Comparison of ENCODE assay signal across 30 mouse cellular contexts in genomic region chr13:92328000-92328399, GRCm38 (mm10). TPM values are rescaled to one million over a fixed set of nuclear protein-coding genes. Genes with fewer than 3 reads are reported as not detected.
DNase-seq lines count a peak whose midpoint lies in the region; ATAC-seq and TF ChIP-seq lines count a peak whose summit lies in the region.
"Had no signal": no experiment of that assay in that cellular context is flagged by ENCODE, and none has a peak within 500 bp of the region (broad histone marks: within the 10 kb centered on the region; RNA-seq: fewer than 3 reads in every experiment).

No protein-coding gene starts in this region.

- H3K4me1 ChIP-seq in intestine, embryonic 15.5 days (replicated peaks): no peaks in the 10 kb centered on the region
- H3K4me1 ChIP-seq in intestine, postnatal 0 days (replicated peaks; ENCODE audit: control insufficient read depth, insufficient read depth, low read length): no peaks in the 10 kb centered on the region
- H3K4me1 ChIP-seq in intestine, embryonic 16.5 days (ENCODE audit: control insufficient read depth, insufficient read depth, low read length): no peaks in the 10 kb centered on the region
- H3K4me1 ChIP-seq: forebrain, embryonic 10.5 days; forebrain, embryonic 13.5 days; heart, embryonic 15.5 days; hindbrain, embryonic 12.5 days; hindbrain, embryonic 15.5 days had no signal

- H3K4me2 ChIP-seq in intestine, embryonic 15.5 days (replicated peaks): no peak overlapping the region
- no peak overlapping the region for H3K4me2 ChIP-seq in intestine, postnatal 0 days (replicated peaks; ENCODE audit: low read depth)
- no peak overlapping the region for H3K4me2 ChIP-seq in intestine, embryonic 16.5 days (ENCODE audit: low read depth, low read length)
- H3K4me2 ChIP-seq: forebrain, embryonic 13.5 days; heart, embryonic 12.5 days; heart, embryonic 15.5 days; hindbrain, embryonic 12.5 days; hindbrain, embryonic 15.5 days had no signal

- peaks cover 3% of the 10 kb centered on the region; the same call in 1 of the 2 replicates for H3K36me3 ChIP-seq in intestine, embryonic 15.5 days
- H3K36me3 ChIP-seq in intestine, postnatal 0 days (ENCODE audit: control insufficient read depth, insufficient read depth): no peaks in the 10 kb centered on the region
- H3K36me3 ChIP-seq in intestine, embryonic 16.5 days (ENCODE audit: control insufficient read depth, insufficient read depth, low read length): no peaks in the 10 kb centered on the region
- H3K36me3 ChIP-seq: heart, embryonic 15.5 days had no signal

- TF ChIP-seq CTCF in intestine, postnatal 0 days (IDR thresholded peaks at IDR 0.05; ENCODE audit: low read depth): no peak

- DNase-seq in 416B (ENCODE audit: low read depth): peak; percentile 52
- DNase-seq in frontal cortex, postnatal 14 days (ENCODE audit: low spot score in 2 of 2): no peak
- DNase-seq in urinary bladder, postnatal 10 days (ENCODE audit: low spot score): no peak
- DNase-seq in spleen, postnatal 14 days (ENCODE audit: low spot score in 2 of 2): no peak
- DNase-seq: adrenal gland, adult 8-10 months; adrenal gland, postnatal 25 days; B cell, adult 2 months; cerebellum, adult 11-12 months; cerebellum, adult 8-10 months; cerebellum, postnatal 10 days; cerebellum, postnatal 36 days; gastrocnemius, adult 2 months; gastrocnemius, postnatal 14 days; heart, postnatal 10 days; heart, postnatal 4 days had no signal

- H3K9me3 ChIP-seq in intestine, embryonic 15.5 days: no peaks in the 10 kb centered on the region
- no peaks in the 10 kb centered on the region for H3K9me3 ChIP-seq in intestine, postnatal 0 days (ENCODE audit: control insufficient read depth)
- H3K9me3 ChIP-seq in intestine, embryonic 16.5 days (ENCODE audit: control insufficient read depth, low read length): no peaks in the 10 kb centered on the region
- H3K9me3 ChIP-seq: forebrain, embryonic 10.5 days; forebrain, embryonic 13.5 days; heart, embryonic 12.5 days; heart, embryonic 15.5 days; hindbrain, embryonic 12.5 days; hindbrain, embryonic 15.5 days had no signal

- ATAC-seq in intestine, embryonic 15.5 days: peak; percentile 63
- ATAC-seq in intestine, postnatal 0 days: no peak; the same call in 1 of the 2 replicates
- peak; percentile 50; the same call in 1 of the 2 replicates for ATAC-seq in common myeloid progenitor, adult 5-6 weeks (replicated peaks; ENCODE audit: low read depth, poor library complexity, severe bottlenecking)
- peak; percentile 74 for ATAC-seq in intestine, embryonic 16.5 days
- ATAC-seq: activated CD4-positive, CD25-positive, alpha-beta regulatory T cell, adult 4 months; forebrain, embryonic 13.5 days; forebrain, embryonic 16.5 days had no signal

- H3K4me3 ChIP-seq in intestine, embryonic 15.5 days (replicated peaks): no peak overlapping the region
- no peak overlapping the region for H3K4me3 ChIP-seq in intestine, postnatal 0 days (ENCODE audit: low read depth, low read length)
- no peak overlapping the region for H3K4me3 ChIP-seq in intestine, embryonic 16.5 days (ENCODE audit: low read length)
- H3K4me3 ChIP-seq: forebrain, embryonic 10.5 days; forebrain, embryonic 13.5 days; gastrocnemius, adult 2 months; heart, embryonic 12.5 days; heart, embryonic 15.5 days; hindbrain, embryonic 12.5 days; hindbrain, embryonic 15.5 days had no signal

- no peak overlapping the region for H3K27ac ChIP-seq in intestine, embryonic 15.5 days
- no peak overlapping the region for H3K27ac ChIP-seq in intestine, postnatal 0 days (ENCODE audit: low read depth, low read length)
- no peak overlapping the region for H3K27ac ChIP-seq in intestine, embryonic 16.5 days (ENCODE audit: low read length)
- H3K27ac ChIP-seq: forebrain, embryonic 10.5 days; forebrain, embryonic 13.5 days; gastrocnemius, adult 2 months; heart, embryonic 15.5 days; hindbrain, embryonic 12.5 days; hindbrain, embryonic 15.5 days had no signal

- H3K9ac ChIP-seq in intestine, embryonic 15.5 days: no peak overlapping the region
- no peak overlapping the region for H3K9ac ChIP-seq in intestine, postnatal 0 days (ENCODE audit: low read depth, low read length)
- no peak overlapping the region for H3K9ac ChIP-seq in intestine, embryonic 16.5 days (ENCODE audit: low read depth, low read length)
- H3K9ac ChIP-seq: forebrain, embryonic 13.5 days; heart, embryonic 12.5 days; heart, embryonic 15.5 days; hindbrain, embryonic 12.5 days; hindbrain, embryonic 15.5 days had no signal

- no peaks in the 10 kb centered on the region for H3K27me3 ChIP-seq in intestine, embryonic 15.5 days (replicated peaks)
- no peaks in the 10 kb centered on the region for H3K27me3 ChIP-seq in intestine, postnatal 0 days (replicated peaks; ENCODE audit: control insufficient read depth, insufficient read depth, low read length)
- no peaks in the 10 kb centered on the region for H3K27me3 ChIP-seq in intestine, embryonic 16.5 days (replicated peaks; ENCODE audit: control insufficient read depth, insufficient read depth, low read length)
- H3K27me3 ChIP-seq: CH12.LX; forebrain, embryonic 13.5 days; heart, embryonic 12.5 days; heart, embryonic 15.5 days; hindbrain, embryonic 12.5 days; hindbrain, embryonic 15.5 days had no signal

- WGBS in intestine, embryonic 15.5 days: 71% methylated on average over 2 of the region's 2 CpGs
- WGBS in intestine, postnatal 0 days: 49% methylated on average over 2 of the region's 2 CpGs
- WGBS in intestine, embryonic 16.5 days: 68% methylated on average over 2 of the region's 2 CpGs

RNA-seq across cellular contexts. Expression of gene Gm20379, which starts 22.2 kb away (rescaled TPM):
- 0.54 and 0.73 TPM in 2 replicates for polyA plus RNA-seq in intestine, embryonic 15.5 days (2015; fragmentation: Nextera tagmentation; extraction: Ambion mirVana)
- polyA plus RNA-seq in intestine, postnatal 0 days (2015; fragmentation: Nextera tagmentation; extraction: Ambion mirVana): 0.34 and 0.73 TPM in 2 replicates
- not detected in 2 replicates for total RNA-seq in common myeloid progenitor, adult 5-6 weeks (2017)
- 0.40 and 0.65 TPM in 2 replicates for polyA plus RNA-seq in intestine, embryonic 16.5 days (2015; fragmentation: Nextera tagmentation; extraction: Ambion mirVana)
- total RNA-seq: adrenal gland, adult 8-10 months; adrenal gland, postnatal 25 days; CH12.LX; gastrocnemius, adult 2 months; gastrocnemius, postnatal 14 days; gastrocnemius, postnatal 4 days; heart, postnatal 10 days; heart, postnatal 4 days had no signal
- polyA plus RNA-seq: brain, embryonic 14.5 days had no signal

RNA-seq across cellular contexts. Expression of gene Dhfr, which starts 26.5 kb away (rescaled TPM):
- 18.6 and 20.0 TPM in 2 replicates for polyA plus RNA-seq in intestine, embryonic 15.5 days (2015; fragmentation: Nextera tagmentation; extraction: Ambion mirVana)
- 10.2 and 11.0 TPM in 2 replicates for polyA plus RNA-seq in intestine, postnatal 0 days (2015; fragmentation: Nextera tagmentation; extraction: Ambion mirVana)
- total RNA-seq in common myeloid progenitor, adult 5-6 weeks (2017): 24.1 and 29.4 TPM in 2 replicates
- 15.8 and 17.8 TPM in 2 replicates for polyA plus RNA-seq in intestine, embryonic 16.5 days (2015; fragmentation: Nextera tagmentation; extraction: Ambion mirVana)

RNA-seq across cellular contexts. Expression of gene Msh3, which starts 26.8 kb away (rescaled TPM):
- 20.8 and 24.8 TPM in 2 replicates for polyA plus RNA-seq in intestine, embryonic 15.5 days (2015; fragmentation: Nextera tagmentation; extraction: Ambion mirVana)
- polyA plus RNA-seq in intestine, postnatal 0 days (2015; fragmentation: Nextera tagmentation; extraction: Ambion mirVana): 8.0 and 9.5 TPM in 2 replicates
- 52.4 and 52.6 TPM in 2 replicates for total RNA-seq in common myeloid progenitor, adult 5-6 weeks (2017)
- polyA plus RNA-seq in intestine, embryonic 16.5 days (2015; fragmentation: Nextera tagmentation; extraction: Ambion mirVana): 16.4 and 17.1 TPM in 2 replicates
